Mouse (Mus musculus): ENCODE measurements around the gene Ubr3.

- TF ChIP-seq CHD1 (IDR thresholded peaks at IDR 0.05; ENCODE audit: low read depth, low read length) (no peak), EP300 (IDR thresholded peaks at IDR 0.05; ENCODE audit: low read length) (no peak)
Observed at GRCm38 (mm10) chr2:69999097-69999770, 102.2 kb downstream of the Ubr3 start.
